ENCODE assay signal across 17 mouse cellular contexts in the genomic region with DNA sequence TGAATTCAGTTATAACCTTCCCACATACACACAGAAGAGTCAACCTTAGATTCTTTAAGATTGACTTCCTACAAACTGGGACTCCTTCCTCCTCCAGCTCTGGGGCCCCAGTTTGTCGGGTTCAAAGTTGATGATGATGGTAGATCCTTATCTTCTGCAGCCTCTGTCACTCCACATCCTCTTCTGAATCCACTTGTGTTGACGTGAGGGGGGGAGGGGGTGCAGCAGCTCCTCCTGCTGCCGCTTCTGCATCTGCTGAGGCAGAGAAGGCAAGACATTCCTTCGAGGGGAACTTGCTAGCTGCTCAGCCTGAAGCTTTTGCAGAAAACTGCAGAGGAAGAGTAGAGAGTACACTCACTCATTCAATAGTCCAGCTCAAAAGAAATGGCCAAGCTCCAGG. TPM values are rescaled to one million over a fixed set of nuclear protein-coding genes. Genes with fewer than 3 reads are reported as not detected.
A peak's percentile ranks its signal among the peaks of the same experiment; 100 is the strongest.
DNase-seq lines count a peak whose midpoint lies in the region; ATAC-seq and TF ChIP-seq lines count a peak whose summit lies in the region.
"Had no signal": no experiment of that assay in that cellular context is flagged by ENCODE, and none has a peak within 500 bp of the region (broad histone marks: within the 10 kb centered on the region; RNA-seq: fewer than 3 reads in every experiment).

No protein-coding gene starts in this region.

- no peak overlapping the region for H3K27ac ChIP-seq in thymus, adult 2 months (ENCODE audit: control insufficient read depth, insufficient read depth, low read length)
- peak overlapping the region; percentile 29; the same call in 1 of the 2 replicates for H3K27ac ChIP-seq in brown adipose tissue, adult 24 weeks (replicated peaks; ENCODE audit: low read depth, low read length)
- H3K27ac ChIP-seq: limb, embryonic 13.5 days; midbrain, embryonic 12.5 days; neural tube, embryonic 13.5 days had no signal

- WGBS in thymus, adult 2 months: 6% methylated on average over 4 of the region's 4 CpGs

- H3K4me3 ChIP-seq in thymus, adult 2 months (ENCODE audit: control insufficient read depth, insufficient read depth, low read length): no peak overlapping the region
- no peak overlapping the region for H3K4me3 ChIP-seq in brown adipose tissue, adult 24 weeks (ENCODE audit: insufficient read depth, low read depth, low read length)
- H3K4me3 ChIP-seq: limb, embryonic 13.5 days; midbrain, embryonic 12.5 days; neural tube, embryonic 13.5 days had no signal

- H3K4me1 ChIP-seq in thymus, adult 2 months (replicated peaks; ENCODE audit: control insufficient read depth, insufficient read depth, low read length): peaks cover 16% of the 10 kb centered on the region
- no peaks in the 10 kb centered on the region for H3K4me1 ChIP-seq in brown adipose tissue, adult 24 weeks (ENCODE audit: control insufficient read depth, insufficient read depth, insufficient read length, low read length)
- H3K4me1 ChIP-seq: limb, embryonic 13.5 days; midbrain, embryonic 12.5 days; neural tube, embryonic 13.5 days had no signal

- TF ChIP-seq POLR2A in thymus, adult 2 months (IDR thresholded peaks at IDR 0.05; ENCODE audit: control insufficient read depth, extremely low read depth, insufficient read depth, low read length, poor library complexity): no peak

- TF ChIP-seq CTCF in thymus, adult 2 months (IDR thresholded peaks at IDR 0.05; ENCODE audit: borderline replicate concordance, control insufficient read depth, extremely low read depth, insufficient read depth, low read length, poor library complexity): no peak

- DNase-seq in CD4-positive, CD25-positive, alpha-beta regulatory T cell, adult 2 months (ENCODE audit: low read depth, low spot score): peak; percentile 19
- DNase-seq in thymus, postnatal 0 days (ENCODE audit: low spot score): peak; percentile 53
- DNase-seq in thymus, adult 2 months: no peak
- DNase-seq in gastrocnemius, adult 18-20 months (ENCODE audit: low spot score): no peak
- no peak for DNase-seq in urinary bladder, adult 2 months (ENCODE audit: low spot score)
- DNase-seq: adrenal gland, adult 8-10 months; cerebellum, adult 11 months; cerebellum, postnatal 25 days; kidney, adult 11 months; lung, embryonic 14.5 days; lung, postnatal 36 days had no signal

- H3K36me3 ChIP-seq in thymus, adult 2 months (ENCODE audit: control insufficient read depth, insufficient read depth, low read length): no peaks in the 10 kb centered on the region
- H3K36me3 ChIP-seq: limb, embryonic 13.5 days; midbrain, embryonic 12.5 days; neural tube, embryonic 13.5 days had no signal

- no peak for ATAC-seq in CD4-positive, CD25-positive, alpha-beta regulatory T cell, adult 4 months
- peak; percentile 33 for ATAC-seq in megakaryocyte, adult 5-6 weeks (ENCODE audit: poor library complexity, severe bottlenecking)

- no peaks in the 10 kb centered on the region for H3K27me3 ChIP-seq in thymus, adult 2 months (ENCODE audit: control insufficient read depth, insufficient read depth, low read length)
- H3K27me3 ChIP-seq: limb, embryonic 13.5 days; midbrain, embryonic 12.5 days; neural tube, embryonic 13.5 days had no signal

RNA-seq across cellular contexts. Expression of a gene that starts 16.9 kb away (rescaled TPM):
- 1 to 10 TPM in 1 of 2 experiments, under 1 TPM in 1; 0.79 to 2.9 TPM for polyA plus RNA-seq in CD4-positive, CD25-positive, alpha-beta regulatory T cell, adult 4 months (2017; shearing (Covaris generic))
- 9.9 and 11.3 TPM in 2 replicates for polyA plus RNA-seq in thymus, postnatal 0 days (2015; fragmentation: Nextera tagmentation; extraction: Ambion mirVana)
- 20.5 and 20.8 TPM in 2 replicates for polyA plus RNA-seq in thymus, adult 2 months (2012; rRNA removed)
- 8.2 and 12.4 TPM in 2 replicates for polyA plus RNA-seq in brown adipose tissue, adult 24 weeks (2012; ENCODE audit: insufficient read depth, insufficient read length, missing spikeins)
- 53.0 and 62.3 TPM in 2 replicates for total RNA-seq in megakaryocyte, adult 5-6 weeks (2015)
- total RNA-seq in megakaryocyte, adult 5-6 weeks (2017): 107 and 116 TPM in 2 replicates
- 1 to 10 TPM; 1.2 to 2.1 TPM for total RNA-seq in gastrocnemius, adult 18-20 months (2021)
- polyA plus RNA-seq in urinary bladder, adult 2 months (2012; rRNA removed): 15.9 and 18.6 TPM in 2 replicates

Comparison
In these comparisons a context has a peak if more than half of its experiments do, and no peak if none do; other contexts are left out.
1. DNase-seq: peak in CD4-positive, CD25-positive, alpha-beta regulatory T cell, adult 2 months (single experiment) and thymus, postnatal 0 days (single experiment); none in thymus, adult 2 months (single experiment), gastrocnemius, adult 18-20 months (single experiment) and urinary bladder, adult 2 months (single experiment).